Mouse (Mus musculus): Measurements from ENCODE around the gene Arl6ip4.

- TF ChIP-seq CTCF (IDR thresholded peaks at IDR 0.05; ENCODE audit: low read depth, low read length) (no peak), POLR2A (IDR thresholded peaks at IDR 0.05; ENCODE audit: borderline replicate concordance, low read depth, low read length) (no peak)
These were observed 32.8 kb upstream of the Arl6ip4 start for GRCm38 (mm10) chr5:124082941-124083688.
